Mouse (Mus musculus) CH12.LX (cell line): Measurements from ENCODE around the gene Mgat4b. TPM values are rescaled to one million over a fixed set of nuclear protein-coding genes. Genes with fewer than 3 reads are reported as not detected.
A peak's percentile ranks its signal among the peaks of the same experiment; 100 is the strongest.

Source experiments
- DNase-seq: peaks from one replicate; pipeline ENCODE4 v3.0.0-alpha.2; 2013; ENCODE audit errors: extremely low read depth
- H3K27ac ChIP-seq: 2 replicates; pipeline ENCODE4 v1.5.1; 2012; ENCODE audit warnings: low read depth, mild to moderate bottlenecking, control low read depth, moderate library complexity; ENCODE audit not compliant: insufficient read depth
- H3K27me3 ChIP-seq: replicated peaks from 2 replicates; pipeline ENCODE3; 2012; ENCODE audit warnings: inconsistent platforms
- H3K36me3 ChIP-seq, 2 experiments: replicated peaks in 1 of 2; 2 replicates each; pipeline versions ENCODE3 to v1.6.1; 2012; ENCODE audit warnings: inconsistent platforms in 1 of 2, low read length in 1 of 2, mild to moderate bottlenecking in 1 of 2, mixed read lengths in 1 of 2, moderate library complexity in 1 of 2; ENCODE audit not compliant: control insufficient read depth in 1 of 2, insufficient read depth in 1 of 2
- H3K4me1 ChIP-seq, 2 experiments: 2 replicates each; pipeline ENCODE4 v1.6.1; 2012; ENCODE audit warnings: inconsistent platforms in 1 of 2, moderate library complexity in 1 of 2; ENCODE audit not compliant: insufficient read depth in 2 of 2, control insufficient read depth in 1 of 2
- H3K4me2 ChIP-seq: 2 replicates; pipeline ENCODE4 v1.6.1; 2012; ENCODE audit warnings: low read depth, mild to moderate bottlenecking, control low read depth; ENCODE audit not compliant: poor library complexity, insufficient read depth, severe bottlenecking
- H3K4me3 ChIP-seq, 3 experiments: fragments of 150-350 bp in 1 of 3; sonication (generic) in 1 of 3; replicated peaks in 1 of 3; 2 replicates each; pipeline versions ENCODE3 to v1.5.1; 2011 to 2012; ENCODE audit warnings: low read depth in 2 of 3, low read length in 2 of 3, mild to moderate bottlenecking in 2 of 3, moderate library complexity in 2 of 3, control low read depth in 1 of 3, improper control_type of control experiment in 1 of 3, inconsistent platforms in 1 of 3, mixed read lengths in 1 of 3; ENCODE audit not compliant: poor library complexity in 1 of 3
- H3K79me2 ChIP-seq: replicated peaks from 2 replicates; pipeline ENCODE4 v1.6.1; 2012; ENCODE audit warnings: mild to moderate bottlenecking, moderate library complexity; ENCODE audit not compliant: control insufficient read depth, poor library complexity, insufficient read depth, severe bottlenecking; ENCODE audit errors: extremely low read depth
- H3K9ac ChIP-seq: 2 replicates; pipeline ENCODE4 v1.6.1; 2012; ENCODE audit warnings: low read depth, mild to moderate bottlenecking, control low read depth, moderate library complexity; ENCODE audit not compliant: insufficient read depth
- H3K9me3 ChIP-seq: replicated peaks from 2 replicates; pipeline ENCODE3; 2012; ENCODE audit warnings: low read length, inconsistent platforms, mixed read lengths
- CTCF ChIP-seq, 2 experiments: IDR thresholded peaks in 1 of 2; conservative IDR thresholded peaks in 1 of 2; 2 replicates each; pipeline ENCODE4 v1.5.1; 2011 to 2012; ENCODE audit warnings: low read depth in 2 of 2, low read length in 2 of 2, improper control_type of control experiment in 1 of 2, inconsistent platforms in 1 of 2, mild to moderate bottlenecking in 1 of 2, moderate library complexity in 1 of 2
- E2F4 ChIP-seq: IDR thresholded peaks from 2 replicates; pipeline ENCODE4 v1.6.1; 2011; ENCODE audit warnings: low read depth, low read length, improper control_type of control experiment; ENCODE audit not compliant: insufficient replicate concordance
- ELF1 ChIP-seq: IDR thresholded peaks from 2 replicates; pipeline ENCODE4 v1.6.1; 2014; ENCODE audit warnings: low read depth, mild to moderate bottlenecking, inconsistent platforms, low read length, improper control_type of control experiment
- EP300 ChIP-seq: IDR thresholded peaks from 2 replicates; pipeline ENCODE4 v1.6.1; 2011; ENCODE audit warnings: low read length, improper control_type of control experiment
- ETS1 ChIP-seq: conservative IDR thresholded peaks from 2 replicates; pipeline ENCODE4 v1.6.1; 2012; ENCODE audit warnings: low read depth, mild to moderate bottlenecking, inconsistent platforms, low read length, improper control_type of control experiment, moderate library complexity
- GABPA ChIP-seq: IDR thresholded peaks from 2 replicates; pipeline ENCODE4 v1.6.1; 2012; ENCODE audit warnings: low read depth, low read length, improper control_type of control experiment, inconsistent platforms; ENCODE audit not compliant: insufficient replicate concordance
- HCFC1 ChIP-seq: IDR thresholded peaks from 2 replicates; pipeline ENCODE4 v1.6.1; 2012; ENCODE audit warnings: low read depth, mild to moderate bottlenecking, inconsistent platforms, low read length, improper control_type of control experiment
- IRF4 ChIP-seq: IDR thresholded peaks from 2 replicates; pipeline ENCODE4 v1.6.1; 2014; ENCODE audit warnings: low read depth, mild to moderate bottlenecking, inconsistent platforms, low read length, improper control_type of control experiment
- JUND ChIP-seq: conservative IDR thresholded peaks from 2 replicates; pipeline ENCODE4 v1.6.1; 2011; ENCODE audit warnings: low read depth, low read length, improper control_type of control experiment
- MAFK ChIP-seq: IDR thresholded peaks from 2 replicates; pipeline ENCODE4 v1.6.1; 2011; ENCODE audit warnings: low read length, improper control_type of control experiment; ENCODE audit not compliant: insufficient replicate concordance
- MAX ChIP-seq: IDR thresholded peaks from 2 replicates; pipeline ENCODE4 v1.6.1; 2011; ENCODE audit warnings: low read length, improper control_type of control experiment
- MAZ ChIP-seq: IDR thresholded peaks from 2 replicates; pipeline ENCODE4 v1.6.1; 2012; ENCODE audit warnings: low read depth, mild to moderate bottlenecking, inconsistent platforms, low read length, improper control_type of control experiment, moderate library complexity
- MEF2A ChIP-seq: IDR thresholded peaks from 2 replicates; pipeline ENCODE4 v1.6.1; 2014; ENCODE audit warnings: low read depth, mild to moderate bottlenecking, inconsistent platforms, low read length, improper control_type of control experiment, borderline replicate concordance
- MXI1 ChIP-seq: IDR thresholded peaks from 2 replicates; pipeline ENCODE4 v1.6.1; 2011; ENCODE audit warnings: mild to moderate bottlenecking, low read depth, low read length, improper control_type of control experiment
- MYC ChIP-seq: IDR thresholded peaks from 2 replicates; pipeline ENCODE4 v1.6.1; 2011; ENCODE audit warnings: low read depth, mild to moderate bottlenecking, improper control_type of control experiment, low read length
- NELFE ChIP-seq: IDR thresholded peaks from 2 replicates; pipeline ENCODE4 v1.6.1; 2011; ENCODE audit warnings: low read depth, low read length, improper control_type of control experiment
- NRF1 ChIP-seq: IDR thresholded peaks from 2 replicates; pipeline ENCODE4 v1.6.1; 2014; ENCODE audit warnings: low read depth, mild to moderate bottlenecking, inconsistent platforms, low read length, improper control_type of control experiment, moderate library complexity
- PAX5 ChIP-seq: IDR thresholded peaks from 2 replicates; pipeline ENCODE4 v1.6.1; 2012; ENCODE audit warnings: low read length, inconsistent platforms, mixed read lengths
- POLR2AphosphoS2 ChIP-seq: IDR thresholded peaks from 2 replicates; pipeline ENCODE4 v1.6.1; 2011; ENCODE audit warnings: low read depth, low read length, improper control_type of control experiment
- RAD21 ChIP-seq: IDR thresholded peaks from 2 replicates; pipeline ENCODE4 v1.6.1; 2011; ENCODE audit warnings: low read depth, mild to moderate bottlenecking, low read length, improper control_type of control experiment, moderate library complexity
- SIN3A ChIP-seq: IDR thresholded peaks from 2 replicates; pipeline ENCODE4 v1.6.1; 2012; ENCODE audit warnings: low read length, improper control_type of control experiment, inconsistent platforms
- SMC3 ChIP-seq: IDR thresholded peaks from 2 replicates; pipeline ENCODE4 v1.6.1; 2011; ENCODE audit warnings: low read depth, low read length, improper control_type of control experiment
- TBP ChIP-seq: conservative IDR thresholded peaks from 2 replicates; pipeline ENCODE4 v1.6.1; 2011; ENCODE audit warnings: low read depth, low read length, improper control_type of control experiment
- TCF12 ChIP-seq: IDR thresholded peaks from 2 replicates; pipeline ENCODE4 v1.6.1; 2014; ENCODE audit warnings: low read depth, mild to moderate bottlenecking, inconsistent platforms, low read length, improper control_type of control experiment
- UBTF ChIP-seq: IDR thresholded peaks from 2 replicates; pipeline ENCODE4 v1.6.1; 2012; ENCODE audit warnings: low read depth, mild to moderate bottlenecking, inconsistent platforms, low read length, improper control_type of control experiment, moderate library complexity
- USF2 ChIP-seq: conservative IDR thresholded peaks from 2 replicates; pipeline ENCODE4 v1.6.1; 2011; ENCODE audit warnings: low read depth, low read length, improper control_type of control experiment
- ZC3H11A ChIP-seq: IDR thresholded peaks from 2 replicates; pipeline ENCODE4 v1.6.1; 2012; ENCODE audit warnings: low read depth, mild to moderate bottlenecking, inconsistent platforms, low read length, improper control_type of control experiment
- ZKSCAN1 ChIP-seq: IDR thresholded peaks from 2 replicates; pipeline ENCODE4 v1.6.1; 2012; ENCODE audit warnings: low read depth, inconsistent platforms, low read length, improper control_type of control experiment, borderline replicate concordance
- ZMIZ1 ChIP-seq: IDR thresholded peaks from 2 replicates; pipeline ENCODE4 v1.6.1; 2012; ENCODE audit warnings: low read depth, mild to moderate bottlenecking, inconsistent platforms, low read length, improper control_type of control experiment
- ZNF384 ChIP-seq: IDR thresholded peaks from 2 replicates; pipeline ENCODE4 v1.6.1; 2012; ENCODE audit warnings: low read depth, low read length, improper control_type of control experiment, inconsistent platforms
- dilution Hi-C: fragments of 300-500 bp; cut with MboI; formaldehyde crosslinking; loops from 2 replicates; pipeline ENCODE4 v1.14.3; 2020; ENCODE audit warnings: low sequenced_read_pairs; ENCODE audit not compliant: extremely low pct_unique_long_range_greater_than_20kb, extremely low pct_ligation_motif_present
- in situ Hi-C: fragments of 300-500 bp; cut with MboI; formaldehyde crosslinking; loops from 3 replicates; pipeline ENCODE4 v1.14.3; 2019; ENCODE audit warnings: low sequenced_read_pairs, low pct_ligation_motif_present, low pct_unique_long_range_greater_than_20kb, mixed read lengths
- polyA plus RNA-seq: library from polyadenylated mRNA; unstranded; fragments of >175 nt; gene quantifications from 2 replicates; pipeline ENCODE4 v1.2.1, GENCODE M21; 2012; ENCODE audit warnings: low read depth; ENCODE audit not compliant: insufficient read length
- total RNA-seq, 2 experiments: library from RNA; depleted of rRNA; stranded (reverse); fragments of 300-350 nt in 1 of 2; fragments of >200 nt in 1 of 2; gene quantifications; 2 replicates each; pipeline ENCODE4 v1.2.3; 2012 to 2014

The Mgat4b gene
- total and polyA plus RNA-seq, 3 experiments, result 4.6 to 27.4 (median 16.2) TPM

DNA sequence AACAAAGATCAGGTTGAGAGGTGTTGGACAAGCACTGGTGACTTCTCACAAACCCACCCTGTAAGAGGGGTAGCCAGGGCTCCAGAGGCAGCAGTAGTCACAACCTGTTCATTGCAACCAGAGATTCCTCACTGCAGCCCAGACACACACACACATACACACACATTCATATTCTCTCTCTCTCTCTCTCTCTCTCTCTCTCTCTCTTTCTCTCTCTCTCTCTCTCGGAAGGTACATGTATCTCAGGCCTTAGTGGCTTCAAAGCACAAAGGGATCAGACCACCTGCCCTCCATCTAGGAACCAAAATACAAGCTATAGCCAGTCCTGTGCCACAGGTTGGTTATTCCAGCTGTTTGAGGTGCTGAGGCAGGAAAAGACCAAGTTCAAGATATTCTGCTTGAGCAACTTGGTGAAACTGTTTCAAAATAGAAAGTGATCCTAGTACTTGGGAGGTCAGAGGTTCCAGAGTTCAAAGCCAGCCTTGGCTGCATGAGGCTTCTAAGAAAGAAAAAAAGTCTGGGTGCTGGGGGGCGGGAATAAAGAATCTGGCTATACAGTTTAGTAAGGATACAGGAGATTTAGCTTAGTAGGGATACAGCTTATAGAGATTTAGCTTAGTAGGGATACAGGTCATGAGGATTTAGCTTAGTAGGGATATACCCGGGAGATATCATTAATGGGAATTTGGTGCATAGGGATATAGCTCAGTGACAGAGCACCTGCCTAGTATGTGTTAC, 801 bp downstream of the Mgat4b start:
- Histone ChIP-seq H3K27ac (peak overlapping the region; percentile 94), H3K4me3 (peak overlapping the region; percentile 74 to 97 (median 89))
- dilution Hi-C loops, result no loop called here

DNA sequence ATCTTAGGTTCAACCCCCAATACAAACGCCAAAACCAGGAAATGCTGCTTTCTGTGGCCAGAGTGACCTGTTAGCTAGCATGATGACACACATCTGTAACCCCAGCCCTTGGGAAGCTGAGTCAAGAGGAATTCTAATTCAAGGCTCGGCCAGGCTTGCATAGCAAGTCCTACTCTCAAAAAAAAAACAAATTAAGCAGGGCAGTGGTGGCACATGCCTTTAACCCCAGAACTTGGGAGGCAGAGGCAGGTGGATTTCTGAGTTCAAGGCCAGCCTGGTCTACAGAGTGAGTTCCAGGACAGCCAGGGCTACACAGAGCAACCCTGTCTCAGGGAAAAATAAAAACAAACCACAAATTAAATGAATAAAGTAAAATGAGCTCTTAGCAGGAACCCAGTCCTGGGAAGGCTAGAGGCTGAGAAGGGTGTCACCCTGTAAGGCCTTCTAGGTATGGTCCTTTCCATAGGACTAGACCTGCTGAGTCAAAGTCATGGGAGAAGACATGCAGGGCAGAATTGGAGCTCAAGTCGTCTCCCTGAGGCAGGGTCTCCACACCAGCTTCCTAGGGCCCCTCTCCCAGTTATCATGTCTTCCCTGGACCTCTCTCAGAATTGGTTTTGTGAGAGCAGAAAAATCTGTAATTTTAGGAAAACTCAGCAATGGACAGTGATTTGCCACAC, 1.5 kb downstream of the Mgat4b start:
- in situ Hi-C loops, result loop anchor here (5.0 kb wide), 1 partner anchor 35 kb away; no protein-coding TSS in a partner anchor
- Histone ChIP-seq H3K79me2 (peaks cover 31% of the 10 kb centered on the region), H3K4me3 (peak overlapping the region in 1 of 3 experiments; percentile 7), H3K4me1 (peaks cover 35 to 73% of the 10 kb centered on the region in 2 experiments), H3K4me2 (peak overlapping the region; percentile 79; the same call in 1 of the 2 replicates), H3K9me3 (no peaks in the 10 kb centered on the region), H3K27me3 (no peaks in the 10 kb centered on the region), H3K9ac (peak overlapping the region; percentile 98), H3K36me3 (peaks cover 16 to 22% of the 10 kb centered on the region in 2 experiments), H3K27ac (peak overlapping the region; percentile 94)
- peak; percentile 70 for DNase-seq
- dilution Hi-C loops, result no loop called here
- TF ChIP-seq ZKSCAN1 (no peak), SMC3 (no peak), MAZ (0 out of 2 replicates have a peak, but pooled peaks have one; percentile 24), MEF2A (peak; percentile 48; the same call in 1 of the 2 replicates), POLR2AphosphoS2 (no peak), PAX5 (no peak), TCF12 (0 out of 2 replicates have a peak, but pooled peaks have one; percentile 53), CTCF (conservative IDR thresholded peaks at IDR 0.05 in 1 of 2, IDR thresholded peaks at IDR 0.05 in 1 of 2; ENCODE audit: low read depth in 2 of 2, low read length in 2 of 2) (no peak), JUND (no peak), GABPA (no peak), NRF1 (no peak), EP300 (peak; percentile 58; the same call in 1 of the 2 replicates), MAX (0 out of 2 replicates have a peak, but pooled peaks have one; percentile 26), ZC3H11A (no peak), HCFC1 (no peak), ZNF384 (peak; percentile 55), TBP (0 out of 2 replicates have a peak, but pooled peaks have one; percentile 14), ELF1 (peak; percentile 90), IRF4 (peak; percentile 79), E2F4 (no peak), RAD21 (no peak), SIN3A (no peak), MXI1 (no peak; the same call in 1 of the 2 replicates), USF2 (no peak), NELFE (no peak; the same call in 1 of the 2 replicates), ETS1 (peak; percentile 77), UBTF (no peak), MAFK (0 out of 2 replicates have a peak, but pooled peaks have one; percentile 25)

More for the DNA sequence above, 801 bp downstream of the Mgat4b start:
- in situ Hi-C loops, result loop anchor here (5.0 kb wide), 1 partner anchor 34 kb away; no protein-coding TSS in a partner anchor
- Histone ChIP-seq H3K27me3 (no peaks in the 10 kb centered on the region), H3K79me2 (peaks cover 39% of the 10 kb centered on the region), H3K4me2 (peak overlapping the region; percentile 79), H3K36me3 (peaks cover 23 to 29% of the 10 kb centered on the region in 2 experiments), H3K9me3 (no peaks in the 10 kb centered on the region), H3K9ac (peak overlapping the region; percentile 98), H3K4me1 (peaks cover 31 to 73% of the 10 kb centered on the region in 2 experiments)
- no peak for DNase-seq
- no peak for TF ChIP-seq MYC
- no peak for TF ChIP-seq ZMIZ1
- peak; percentile 76 for TF ChIP-seq ZKSCAN1
